Mouse (Mus musculus): ENCODE results near the gene Trex1. TPM values are rescaled to one million over a fixed set of nuclear protein-coding genes. Genes with fewer than 3 reads are reported as not detected.

The Trex1 gene
- 18.0 TPM in 2 replicates for polyA plus RNA-seq (2015; fragmentation: Nextera tagmentation; extraction: Ambion mirVana)

- Histone ChIP-seq H3K4me1 (peaks cover 25% of the 10 kb centered on the region), H3K4me3 (peak within 1 kb of the TSS; percentile 34), H3K36me3 (replicated peaks) (peaks cover 28% of the 10 kb centered on the region), H3K27ac (peak within 1 kb of the TSS; percentile 79), H3K9ac (peak within 1 kb of the TSS; percentile 34), H3K27me3 (replicated peaks) (no peaks in the 10 kb centered on the region), H3K9me3 (no peaks in the 10 kb centered on the region), H3K4me2 (peak within 1 kb of the TSS; percentile 50)
- WGBS: 24% methylated on average over 15 of the region's 15 CpGs
- peak; percentile 58 for ATAC-seq (replicated peaks)
These were observed at the start of gene Trex1 for GRCm38 (mm10) chr9:109059136-109059903. Gene Trex1, minus strand, starts transcription at chr9:109059734.

GRCm38 (mm10) chr9:109107341-109107740, 47.8 kb upstream of the Trex1 start:
- peaks cover 77% of the 10 kb centered on the region for H3K36me3 ChIP-seq (replicated peaks)
- H3K9ac ChIP-seq: no peak overlapping the region
- peaks cover 7% of the 10 kb centered on the region; the same call in 1 of the 2 replicates for H3K4me1 ChIP-seq
- H3K4me3 ChIP-seq: no peak overlapping the region
- 79% methylated on average over 5 of the region's 6 CpGs for WGBS
- H3K9me3 ChIP-seq: no peaks in the 10 kb centered on the region
- no peaks in the 10 kb centered on the region for H3K27me3 ChIP-seq (replicated peaks)
- ATAC-seq (replicated peaks): no peak
- H3K4me2 ChIP-seq: no peak overlapping the region
- no peak overlapping the region for H3K27ac ChIP-seq

- 95% methylated on average over 12 of the region's 12 CpGs for WGBS
- H3K27me3 ChIP-seq (replicated peaks): no peaks in the 10 kb centered on the region
- H3K4me3 ChIP-seq: no peak overlapping the region
- H3K27ac ChIP-seq: no peak overlapping the region
- peaks cover 7% of the 10 kb centered on the region; the same call in 1 of the 2 replicates for H3K4me1 ChIP-seq
- H3K9me3 ChIP-seq: no peaks in the 10 kb centered on the region
- no peak overlapping the region for H3K9ac ChIP-seq
- no peak for ATAC-seq (replicated peaks)
- H3K4me2 ChIP-seq: no peak overlapping the region
- H3K36me3 ChIP-seq (replicated peaks): peaks cover 64% of the 10 kb centered on the region
These were observed 46.1 kb upstream of the Trex1 start for GRCm38 (mm10) chr9:109105648-109106047.

GRCm38 (mm10) chr9:109105011-109105410, 45.5 kb upstream of the Trex1 start:
- no peak overlapping the region for H3K4me3 ChIP-seq
- WGBS: 73% methylated on average over 12 of the region's 12 CpGs
- no peak overlapping the region for H3K9ac ChIP-seq
- H3K36me3 ChIP-seq (replicated peaks): peaks cover 58% of the 10 kb centered on the region
- H3K27ac ChIP-seq: peak overlapping the region; percentile 32; the same call in 1 of the 2 replicates
- no peak; the same call in 1 of the 2 replicates for ATAC-seq (replicated peaks)
- H3K27me3 ChIP-seq (replicated peaks): no peaks in the 10 kb centered on the region
- H3K4me1 ChIP-seq: peaks cover 7% of the 10 kb centered on the region; the same call in 1 of the 2 replicates
- H3K4me2 ChIP-seq: no peak overlapping the region
- no peaks in the 10 kb centered on the region for H3K9me3 ChIP-seq

GRCm38 (mm10) chr9:109104083-109104482, 44.5 kb upstream of the Trex1 start:
- peaks cover 51% of the 10 kb centered on the region for H3K36me3 ChIP-seq (replicated peaks)
- no peaks in the 10 kb centered on the region for H3K9me3 ChIP-seq
- no peak for ATAC-seq (replicated peaks)
- H3K27me3 ChIP-seq (replicated peaks): no peaks in the 10 kb centered on the region
- H3K27ac ChIP-seq: no peak overlapping the region
- H3K4me3 ChIP-seq: no peak overlapping the region
- no peak overlapping the region for H3K4me2 ChIP-seq
- no peak overlapping the region for H3K9ac ChIP-seq
- H3K4me1 ChIP-seq: peaks cover 13% of the 10 kb centered on the region
- 89% methylated on average over 9 of the region's 9 CpGs for WGBS

- no peaks in the 10 kb centered on the region for H3K9me3 ChIP-seq
- no peak overlapping the region for H3K27ac ChIP-seq
- H3K4me2 ChIP-seq: no peak overlapping the region
- H3K36me3 ChIP-seq (replicated peaks): peaks cover 42% of the 10 kb centered on the region
- no peak overlapping the region for H3K4me3 ChIP-seq
- 82% methylated on average over 7 of the region's 7 CpGs for WGBS
- H3K4me1 ChIP-seq: peaks cover 22% of the 10 kb centered on the region
- no peak for ATAC-seq (replicated peaks)
- no peak overlapping the region for H3K9ac ChIP-seq
- H3K27me3 ChIP-seq (replicated peaks): no peaks in the 10 kb centered on the region
These were observed 43.7 kb upstream of the Trex1 start for GRCm38 (mm10) chr9:109103250-109103649.

- 96% methylated on average over 3 of the region's 3 CpGs for WGBS
- H3K27me3 ChIP-seq (replicated peaks): no peaks in the 10 kb centered on the region
- H3K36me3 ChIP-seq (replicated peaks): peaks cover 37% of the 10 kb centered on the region
- peaks cover 29% of the 10 kb centered on the region for H3K4me1 ChIP-seq
- ATAC-seq (replicated peaks): no peak
- H3K4me2 ChIP-seq: no peak overlapping the region
- H3K9ac ChIP-seq: no peak overlapping the region
- no peak overlapping the region for H3K4me3 ChIP-seq
- no peaks in the 10 kb centered on the region for H3K9me3 ChIP-seq
- H3K27ac ChIP-seq: no peak overlapping the region
These were observed 43.0 kb upstream of the Trex1 start for GRCm38 (mm10) chr9:109102541-109102940.

GRCm38 (mm10) chr9:109101933-109102445, 42.5 kb upstream of the Trex1 start:
- H3K4me1 ChIP-seq: peaks cover 34% of the 10 kb centered on the region
- no peak overlapping the region for H3K27ac ChIP-seq
- H3K27me3 ChIP-seq (replicated peaks): no peaks in the 10 kb centered on the region
- ATAC-seq (replicated peaks): no peak
- H3K9ac ChIP-seq: no peak overlapping the region
- H3K4me3 ChIP-seq: no peak overlapping the region
- H3K4me2 ChIP-seq: no peak overlapping the region
- H3K36me3 ChIP-seq (replicated peaks): peaks cover 33% of the 10 kb centered on the region
- 91% methylated on average over 5 of the region's 5 CpGs for WGBS
- H3K9me3 ChIP-seq: no peaks in the 10 kb centered on the region

- Histone ChIP-seq H3K4me3 (no peak overlapping the region), H3K4me1 (peaks cover 44% of the 10 kb centered on the region), H3K36me3 (replicated peaks) (peaks cover 17% of the 10 kb centered on the region), H3K9ac (no peak overlapping the region), H3K9me3 (no peaks in the 10 kb centered on the region), H3K27me3 (replicated peaks) (no peaks in the 10 kb centered on the region), H3K4me2 (no peak overlapping the region), H3K27ac (no peak overlapping the region)
- 91% methylated on average over 20 of the region's 20 CpGs for whole genome bisulfite sequencing
- ATAC-seq (replicated peaks): no peak
These were observed 40.9 kb upstream of the Trex1 start for GRCm38 (mm10) chr9:109100307-109100928.

- H3K9me3 ChIP-seq: no peaks in the 10 kb centered on the region
- H3K27me3 ChIP-seq (replicated peaks): no peaks in the 10 kb centered on the region
- no peak overlapping the region; the same call in 1 of the 2 replicates for H3K4me3 ChIP-seq
- ATAC-seq (replicated peaks): no peak
- H3K4me1 ChIP-seq: peaks cover 45% of the 10 kb centered on the region
- H3K9ac ChIP-seq: peak overlapping the region; percentile 2; the same call in 1 of the 2 replicates
- 51% methylated on average over 6 of the region's 6 CpGs for whole genome bisulfite sequencing
- H3K27ac ChIP-seq: peak overlapping the region; percentile 99
- H3K4me2 ChIP-seq: peak overlapping the region; percentile 85
- peaks cover 11% of the 10 kb centered on the region; the same call in 1 of the 2 replicates for H3K36me3 ChIP-seq (replicated peaks)
These were observed 39.4 kb upstream of the Trex1 start for GRCm38 (mm10) chr9:109098969-109099368.

- peak overlapping the region; percentile 83; the same call in 1 of the 2 replicates for H3K4me3 ChIP-seq
These were observed 38.8 kb upstream of the Trex1 start for GRCm38 (mm10) chr9:109098366-109098765.

GRCm38 (mm10) chr9:109097831-109098230, 38.3 kb upstream of the Trex1 start:
- ATAC-seq (replicated peaks): no peak
- Histone ChIP-seq H3K36me3 (replicated peaks) (peaks cover 10% of the 10 kb centered on the region; the same call in 1 of the 2 replicates), H3K27me3 (replicated peaks) (no peaks in the 10 kb centered on the region), H3K9ac (peak overlapping the region; percentile 18; the same call in 1 of the 2 replicates), H3K4me2 (peak overlapping the region; percentile 85), H3K4me3 (peak overlapping the region; percentile 83), H3K4me1 (peaks cover 49% of the 10 kb centered on the region), H3K9me3 (no peaks in the 10 kb centered on the region), H3K27ac (peak overlapping the region; percentile 99)
- 48% methylated on average over 5 of the region's 5 CpGs for WGBS

More at GRCm38 (mm10) chr9:109098366-109098765, 38.8 kb upstream of the Trex1 start:
- H3K27ac ChIP-seq: peak overlapping the region; percentile 99
- ATAC-seq (replicated peaks): no peak
- H3K36me3 ChIP-seq (replicated peaks): peaks cover 11% of the 10 kb centered on the region; the same call in 1 of the 2 replicates
- peaks cover 49% of the 10 kb centered on the region for H3K4me1 ChIP-seq
- no peaks in the 10 kb centered on the region for H3K27me3 ChIP-seq (replicated peaks)
- peak overlapping the region; percentile 85 for H3K4me2 ChIP-seq
- no peaks in the 10 kb centered on the region for H3K9me3 ChIP-seq
- peak overlapping the region; percentile 18 for H3K9ac ChIP-seq
- WGBS: 82% methylated on average over 8 of the region's 8 CpGs
